Mouse (Mus musculus) hindbrain, embryonic 15.5 days (tissue): ENCODE data around the gene Col11a2. TPM values are rescaled to one million over a fixed set of nuclear protein-coding genes. Genes with fewer than 3 reads are reported as not detected.
A peak's percentile ranks its signal among the peaks of the same experiment; 100 is the strongest.

Experiments
- ATAC-seq: fragments of 200-750 bp; cut with Nextera tagmentation; 2 replicates; pipeline ENCODE4 v1.8.0; 2017; ENCODE audit warnings: low read depth, moderate number of reproducible peaks, moderate TSS enrichment; ENCODE audit not compliant: low FRiP score
- H3K27ac ChIP-seq: fragments of 300-500 bp; sonication (generic); replicated peaks from 2 replicates; pipeline ENCODE4 v1.5.1; 2015; ENCODE audit warnings: mild to moderate bottlenecking, inconsistent platforms
- H3K27me3 ChIP-seq: fragments of 300-500 bp; sonication (generic); 2 replicates; pipeline ENCODE4 v1.6.1; 2015; ENCODE audit warnings: control low read depth, inconsistent platforms
- H3K36me3 ChIP-seq: fragments of 300-500 bp; sonication (generic); 2 replicates; pipeline ENCODE4 v1.6.1; 2015; ENCODE audit warnings: control low read depth, inconsistent platforms
- H3K4me1 ChIP-seq: fragments of 300-500 bp; sonication (generic); replicated peaks from 2 replicates; pipeline ENCODE4 v1.6.1; 2015; ENCODE audit warnings: control low read depth, inconsistent platforms
- H3K4me2 ChIP-seq: fragments of 300-500 bp; sonication (generic); 2 replicates; pipeline ENCODE4 v1.6.1; 2015; ENCODE audit warnings: moderate library complexity, mild to moderate bottlenecking, inconsistent platforms
- H3K4me3 ChIP-seq: fragments of 300-500 bp; sonication (generic); 2 replicates; pipeline ENCODE4 v1.5.1; 2015; ENCODE audit warnings: mild to moderate bottlenecking, inconsistent platforms
- H3K9ac ChIP-seq: fragments of 300-500 bp; sonication (generic); 2 replicates; pipeline ENCODE4 v1.6.1; 2015; ENCODE audit warnings: inconsistent platforms
- H3K9me3 ChIP-seq: fragments of 300-500 bp; sonication (generic); 2 replicates; pipeline ENCODE4 v1.6.1; 2016; ENCODE audit warnings: control low read depth, inconsistent platforms
- WGBS: fragments of 180-500 bp; shearing (Covaris S2); methylation state at CpG from one replicate; pipeline ENCODE4 v1.1.7; 2015; 5-methylcytosine and 5-hydroxymethylcytosine counted together
- microRNA counts: library from miRNA; unstranded; fragments of <30 nt; microRNA quantifications from one replicate; lab custom pipeline; 2016
- microRNA-seq: library from miRNA; unstranded; fragments of <30 nt; microRNA quantifications from one replicate; pipeline ENCODE4, GENCODE M21; 2016
- polyA plus RNA-seq: library from polyadenylated mRNA; unstranded; fragments of >200 nt; fragmentation: Nextera tagmentation; extraction: Ambion mirVana; gene quantifications from 2 replicates; pipeline ENCODE4 v1.2.1, GENCODE M21; 2015

Gene Col11a2
- polyA plus RNA-seq, 1 experiment from 2014 or later: 5.4 TPM

GRCm38 (mm10) chr17:34109806-34110195, 70.6 kb downstream of the Col11a2 start:
- Histone ChIP-seq H3K9ac (no peak overlapping the region), H3K4me2 (no peak overlapping the region), H3K27ac (peak overlapping the region; percentile 12), H3K4me3 (no peak overlapping the region), H3K4me1 (0 out of 2 replicates have a peak, but pooled peaks cover 2% of the 10 kb centered on the region), H3K9me3 (no peaks in the 10 kb centered on the region), H3K36me3 (peaks cover 48% of the 10 kb centered on the region), H3K27me3 (no peaks in the 10 kb centered on the region)
- ATAC-seq: peak; percentile 40; the same call in 1 of the 2 replicates
- 80% methylated on average over 3 of the region's 3 CpGs for WGBS

DNA sequence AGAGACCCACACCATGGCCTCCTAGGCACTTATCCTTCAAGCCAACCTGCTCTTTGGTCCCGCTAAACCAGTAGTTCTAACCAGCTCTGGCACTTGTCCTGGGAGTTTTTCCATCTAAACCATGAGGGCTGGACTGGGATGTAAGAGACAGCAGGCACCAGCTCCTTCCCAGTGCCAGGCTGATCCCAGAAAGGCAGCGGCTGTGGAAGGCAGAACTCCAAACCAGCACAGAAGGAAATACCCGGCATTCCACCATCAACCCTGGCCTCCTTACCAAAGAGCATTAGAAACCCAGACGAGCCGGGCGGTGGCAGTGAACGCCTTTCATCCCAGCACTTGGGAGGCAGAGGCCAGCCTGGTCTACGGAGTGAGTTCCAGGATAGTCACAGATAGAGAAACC, 71.1 kb downstream of the Col11a2 start:
- Histone ChIP-seq H3K4me2 (no peak overlapping the region), H3K36me3 (peaks cover 53% of the 10 kb centered on the region), H3K9me3 (no peaks in the 10 kb centered on the region), H3K4me3 (no peak overlapping the region), H3K27me3 (no peaks in the 10 kb centered on the region), H3K9ac (no peak overlapping the region), H3K4me1 (peaks cover 6% of the 10 kb centered on the region; the same call in 1 of the 2 replicates), H3K27ac (no peak overlapping the region)
- ATAC-seq: no peak
- WGBS: 60% methylated on average over 8 of the region's 8 CpGs

DNA sequence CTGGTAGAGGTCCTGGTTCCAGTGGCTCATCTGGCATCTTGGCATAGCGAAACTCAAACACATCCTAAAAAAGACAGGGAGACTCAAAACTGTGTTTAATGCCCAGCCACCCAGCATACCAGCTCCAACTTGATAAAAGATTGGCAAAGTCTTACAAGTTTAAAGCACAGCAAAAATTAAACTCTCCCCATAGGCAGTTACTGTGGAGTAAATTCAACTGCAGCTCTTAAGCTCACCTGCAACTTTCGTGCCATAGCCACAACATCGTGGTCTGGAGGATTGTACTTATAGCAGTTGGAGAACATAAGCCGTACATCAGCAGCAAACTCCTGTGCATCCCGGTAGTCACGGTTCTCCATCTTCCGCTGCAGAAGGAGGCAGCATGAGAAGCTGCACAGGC, 74.9 kb downstream of the Col11a2 start:
- Histone ChIP-seq H3K27ac (no peak overlapping the region), H3K4me1 (peaks cover 31% of the 10 kb centered on the region), H3K36me3 (peaks cover 67% of the 10 kb centered on the region), H3K9ac (no peak overlapping the region), H3K4me2 (no peak overlapping the region), H3K9me3 (no peaks in the 10 kb centered on the region), H3K4me3 (no peak overlapping the region), H3K27me3 (no peaks in the 10 kb centered on the region)
- WGBS: 92% methylated on average over 7 of the region's 7 CpGs
- ATAC-seq: no peak

MicroRNAs within 50 kb of the gene (microRNA counts, 519-probe panel; counts per million panel counts)
- microRNA mmu-miR-219 (lab: Ali Mortazavi, UCI): 3,768 counts per million, percentile 80 among the panel's probes with 10 or more counts

Small RNA genes within 50 kb of the gene (microRNA-seq; reads per million reads assigned to microRNA genes)
- not detected for gene Mir219a-1
- gene Mir219c: not detected

Other genes starting within 250 kb of the Col11a2 start
- 50.4 and 57.1 TPM in 2 replicates for gene Kank3, start 228.9 kb upstream of the Col11a2 start, polyA plus RNA-seq
- gene Rps28, start 214.9 kb upstream of the Col11a2 start, polyA plus RNA-seq: 474 and 594 TPM in 2 replicates
- gene Ndufa7, start 214.9 kb upstream of the Col11a2 start, polyA plus RNA-seq: 496 and 540 TPM in 2 replicates
- 54.7 and 55.3 TPM in 2 replicates for gene Cd320, start 196.3 kb upstream of the Col11a2 start, polyA plus RNA-seq
- not detected in 2 replicates for gene Gm7029, start 165.6 kb upstream of the Col11a2 start, polyA plus RNA-seq
- 2.2 and 2.7 TPM in 2 replicates for gene Kifc1, start 148.8 kb upstream of the Col11a2 start, polyA plus RNA-seq
- gene Platr17, start 134.3 kb upstream of the Col11a2 start, polyA plus RNA-seq: 0.26 TPM in 1 of 2 replicates, not detected in the other
- 50.3 and 55.9 TPM in 2 replicates for gene Daxx, start 130.0 kb upstream of the Col11a2 start, polyA plus RNA-seq
- 30.5 and 33.2 TPM in 2 replicates for gene Tapbp, start 123.5 kb upstream of the Col11a2 start, polyA plus RNA-seq
- gene Zbtb22, start 123.5 kb upstream of the Col11a2 start, polyA plus RNA-seq: 17.1 TPM in 2 replicates
- gene Rgl2, start 109.9 kb upstream of the Col11a2 start, polyA plus RNA-seq: 55.1 and 60.1 TPM in 2 replicates
- 172 and 185 TPM in 2 replicates for gene Pfdn6, start 99.1 kb upstream of the Col11a2 start, polyA plus RNA-seq
- gene Wdr46, start 98.8 kb upstream of the Col11a2 start, polyA plus RNA-seq: 24.3 and 26.5 TPM in 2 replicates
- gene B3galt4, start 87.9 kb upstream of the Col11a2 start, polyA plus RNA-seq: 12.8 and 14.1 TPM in 2 replicates
- 74.8 and 76.6 TPM in 2 replicates for gene Vps52, start 83.6 kb upstream of the Col11a2 start, polyA plus RNA-seq
- 701 and 784 TPM in 2 replicates for gene Rps18, start 83.4 kb upstream of the Col11a2 start, polyA plus RNA-seq
- gene H2-K1, start 39.1 kb upstream of the Col11a2 start, polyA plus RNA-seq: 19.5 and 25.2 TPM in 2 replicates
- 22.1 and 24.9 TPM in 2 replicates for gene Ring1, start 14.8 kb upstream of the Col11a2 start, polyA plus RNA-seq
- 64.8 and 71.9 TPM in 2 replicates for gene H2-Ke6, start 11.4 kb upstream of the Col11a2 start, polyA plus RNA-seq
- gene Slc39a7, start 7.8 kb upstream of the Col11a2 start, polyA plus RNA-seq: 166 and 176 TPM in 2 replicates
- 57.8 and 61.1 TPM in 2 replicates for gene Rxrb, start 7.6 kb upstream of the Col11a2 start, polyA plus RNA-seq
- gene H2-Oa, start 52.9 kb downstream of the Col11a2 start, polyA plus RNA-seq: 0.14 TPM in 1 of 2 replicates, not detected in the other
- 19.4 and 19.8 TPM in 2 replicates for gene H2-DMa, start 80.1 kb downstream of the Col11a2 start, polyA plus RNA-seq
- 122 and 144 TPM in 2 replicates for gene Brd2, start 83.2 kb downstream of the Col11a2 start, polyA plus RNA-seq
- 0.20 and 0.38 TPM in 2 replicates for gene H2-DMb2, start 103.9 kb downstream of the Col11a2 start, polyA plus RNA-seq
- 0.79 and 1.1 TPM in 2 replicates for gene H2-DMb1, start 113.6 kb downstream of the Col11a2 start, polyA plus RNA-seq
- 3.0 and 3.7 TPM in 2 replicates for gene Tap1, start 148.1 kb downstream of the Col11a2 start, polyA plus RNA-seq
- 1.4 and 2.4 TPM in 2 replicates for gene Psmb9, start 148.3 kb downstream of the Col11a2 start, polyA plus RNA-seq
- gene Psmb8, start 158.3 kb downstream of the Col11a2 start, polyA plus RNA-seq: 3.3 and 5.7 TPM in 2 replicates
- 2.2 and 2.3 TPM in 2 replicates for gene Tap2, start 164.1 kb downstream of the Col11a2 start, polyA plus RNA-seq
- 0.20 and 0.21 TPM in 2 replicates for gene H2-Ob, start 199.5 kb downstream of the Col11a2 start, polyA plus RNA-seq
- 1.6 and 2.5 TPM in 2 replicates for gene H2-Ab1, start 218.3 kb downstream of the Col11a2 start, polyA plus RNA-seq
- 0.83 and 1.2 TPM in 2 replicates for gene H2-Aa, start 248.4 kb downstream of the Col11a2 start, polyA plus RNA-seq